Mouse (Mus musculus): ENCODE measurements at regions not wholly inside any gene's neighbourhood (a gene's known extent, or its start where the extent isn't known, plus 50 kb on each side); places are given as distances from the start of the nearest gene placed in this dataset.
"Not testable (repeated sequence)": the region's sequence is repeated elsewhere in the genome, so short reads cannot be mapped to it uniquely, and the experiment has no call there.

DNA sequence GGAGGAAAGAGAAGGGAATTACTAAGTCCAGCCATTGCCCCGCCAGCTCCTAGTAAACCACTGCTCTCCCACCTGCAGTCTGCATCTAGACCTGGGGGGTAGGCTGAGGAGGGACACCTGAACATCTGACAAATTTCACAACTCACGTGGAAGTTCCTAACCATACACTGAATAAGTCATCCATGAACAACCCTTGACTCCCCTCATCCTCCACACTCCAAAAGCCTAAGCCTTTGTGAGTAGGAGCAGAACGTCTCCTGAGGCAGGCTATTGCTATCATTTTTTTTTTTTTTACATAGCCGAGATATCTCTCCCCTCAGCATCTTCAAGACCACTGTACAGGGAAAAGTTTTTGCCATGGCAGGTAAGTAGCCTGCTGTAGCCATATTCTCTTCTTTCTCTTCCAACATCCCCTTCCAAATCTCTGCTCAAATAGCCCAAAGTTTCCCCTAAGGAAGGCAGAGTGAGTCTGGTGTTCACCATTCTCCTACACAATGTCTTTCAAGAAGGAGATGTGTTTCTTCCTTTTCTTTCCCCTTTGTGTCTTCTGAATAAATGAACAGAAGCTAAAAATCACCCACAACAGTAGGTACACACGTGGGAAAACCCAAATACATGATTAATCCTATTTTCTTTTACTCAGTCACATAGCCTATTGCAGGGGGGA is 109.7 kb downstream of the A730009L09Rik start:
- Histone ChIP-seq H3K4me2 (ENCODE audit: low read depth, low read length) (no peak overlapping the region), H3K27ac (ENCODE audit: low read length) (no peak overlapping the region), H3K4me1 (replicated peaks; ENCODE audit: control insufficient read depth, insufficient read depth, low read length) (no peaks in the 10 kb centered on the region), H3K4me3 (ENCODE audit: low read length) (no peak overlapping the region), H3K9me3 (ENCODE audit: control insufficient read depth, low read length) (no peaks in the 10 kb centered on the region), H3K9ac (ENCODE audit: low read length) (no peak overlapping the region), H3K36me3 (ENCODE audit: control insufficient read depth, insufficient read depth, low read length) (no peaks in the 10 kb centered on the region), H3K27me3 (ENCODE audit: control insufficient read depth, insufficient read depth, low read depth, low read length) (no peaks in the 10 kb centered on the region)
- ATAC-seq (ENCODE audit: low read depth): no peak
- 57% methylated on average over 5 of the region's 5 CpGs for WGBS

DNA sequence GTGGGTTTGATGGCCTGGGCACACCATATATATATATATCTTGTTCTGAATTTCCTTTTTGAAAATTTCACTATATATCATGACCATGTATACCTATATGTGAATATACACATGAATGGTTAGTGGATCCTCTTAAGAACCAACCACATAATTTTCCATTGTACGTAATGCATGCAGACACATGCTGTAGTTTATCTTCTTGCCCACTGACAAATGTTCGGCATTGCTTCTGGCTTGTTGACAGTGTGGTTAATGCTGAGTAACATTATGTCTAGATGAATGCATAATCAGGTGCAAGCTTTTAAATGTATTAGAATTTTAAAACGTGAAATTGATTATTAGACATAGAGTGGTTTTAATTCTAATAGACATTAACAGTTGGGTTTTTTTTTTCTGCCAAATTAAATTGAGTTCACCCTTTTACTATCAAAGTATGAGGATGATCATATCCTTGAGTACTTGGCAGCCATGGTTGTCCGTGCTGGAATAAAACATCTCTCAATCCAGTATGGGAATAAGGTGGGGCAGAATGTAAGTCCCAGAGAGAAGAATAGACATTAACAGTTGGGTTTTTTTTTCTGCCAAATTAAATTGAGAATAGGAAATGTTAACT is 110.3 kb downstream of the A730009L09Rik start:
- 83% methylated on average over 4 of the region's 4 CpGs for WGBS
- H3K9ac ChIP-seq (ENCODE audit: low read length): no peak overlapping the region

DNA sequence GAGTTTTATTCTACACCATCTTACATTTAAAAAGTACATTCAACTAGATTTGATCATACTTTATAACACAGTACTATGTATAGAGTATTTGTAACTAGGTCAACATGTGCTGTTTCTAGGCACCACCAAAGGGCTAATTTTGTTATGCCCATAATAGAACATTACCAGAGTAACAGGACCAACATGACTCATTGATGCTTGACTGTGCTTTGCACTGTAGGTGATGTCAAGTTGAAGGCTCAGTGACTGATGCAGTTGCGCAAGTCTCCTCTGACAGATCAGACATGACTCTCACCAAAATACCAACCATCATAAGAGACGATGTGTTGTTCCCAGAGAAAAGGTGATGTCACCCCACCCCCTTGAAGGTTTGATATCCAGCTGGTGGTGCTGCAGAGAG is 108.5 kb downstream of the Mrpl39 start:
- H3K4me3 ChIP-seq (ENCODE audit: low read length): no peak overlapping the region
- no peaks in the 10 kb centered on the region for H3K27me3 ChIP-seq (ENCODE audit: control insufficient read depth, insufficient read depth, low read depth, low read length)
- 88% methylated on average over 2 of the region's 2 CpGs for WGBS
- no peak for ATAC-seq (ENCODE audit: low read depth)
- H3K36me3 ChIP-seq (ENCODE audit: control insufficient read depth, insufficient read depth, low read length): no peaks in the 10 kb centered on the region
- H3K4me1 ChIP-seq (replicated peaks; ENCODE audit: control insufficient read depth, insufficient read depth, low read length): no peaks in the 10 kb centered on the region
- H3K27ac ChIP-seq (ENCODE audit: low read length): no peak overlapping the region
- no peaks in the 10 kb centered on the region for H3K9me3 ChIP-seq (ENCODE audit: control insufficient read depth, low read length)
- H3K9ac ChIP-seq (ENCODE audit: low read length): no peak overlapping the region
- H3K4me2 ChIP-seq (ENCODE audit: low read depth, low read length): no peak overlapping the region

More for the DNA sequence above, 110.3 kb downstream of the A730009L09Rik start:
- Histone ChIP-seq H3K4me3 (ENCODE audit: low read length) (no peak overlapping the region), H3K9me3 (ENCODE audit: control insufficient read depth, low read length) (no peaks in the 10 kb centered on the region), H3K4me1 (replicated peaks; ENCODE audit: control insufficient read depth, insufficient read depth, low read length) (no peaks in the 10 kb centered on the region), H3K27me3 (ENCODE audit: control insufficient read depth, insufficient read depth, low read depth, low read length) (no peaks in the 10 kb centered on the region), H3K36me3 (ENCODE audit: control insufficient read depth, insufficient read depth, low read length) (no peaks in the 10 kb centered on the region), H3K27ac (ENCODE audit: low read length) (no peak overlapping the region), H3K4me2 (ENCODE audit: low read depth, low read length) (no peak overlapping the region)
- ATAC-seq (ENCODE audit: low read depth): no peak

DNA sequence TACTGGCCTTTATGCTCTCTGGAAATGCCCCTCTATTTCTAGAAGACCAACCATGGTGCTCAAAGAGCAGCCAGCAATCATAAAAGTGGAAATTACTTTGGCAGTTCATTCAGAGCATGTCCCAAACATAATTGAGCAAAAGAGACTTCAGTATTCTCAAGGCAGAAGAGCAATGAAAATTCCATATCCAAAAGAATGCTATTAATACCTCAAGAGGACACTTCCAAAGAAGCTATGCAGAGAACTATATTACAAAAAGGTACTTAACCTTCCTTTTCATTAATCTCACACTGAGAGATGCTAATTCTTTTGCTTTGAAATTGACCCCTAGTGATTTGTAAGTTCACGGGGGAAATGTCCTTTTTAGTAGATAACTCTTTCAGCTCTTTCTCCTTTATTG is 105.7 kb downstream of the Mrpl39 start:
- no peaks in the 10 kb centered on the region for H3K9me3 ChIP-seq (ENCODE audit: control insufficient read depth, low read length)
- H3K4me2 ChIP-seq (ENCODE audit: low read depth, low read length): no peak overlapping the region
- no peaks in the 10 kb centered on the region for H3K4me1 ChIP-seq (replicated peaks; ENCODE audit: control insufficient read depth, insufficient read depth, low read length)
- WGBS: 71% methylated on average over 1 of the region's 1 CpGs
- H3K36me3 ChIP-seq (ENCODE audit: control insufficient read depth, insufficient read depth, low read length): no peaks in the 10 kb centered on the region
- H3K4me3 ChIP-seq (ENCODE audit: low read length): no peak overlapping the region
- ATAC-seq (ENCODE audit: low read depth): no peak
- no peaks in the 10 kb centered on the region for H3K27me3 ChIP-seq (ENCODE audit: control insufficient read depth, insufficient read depth, low read depth, low read length)
- H3K27ac ChIP-seq (ENCODE audit: low read length): no peak overlapping the region
- no peak overlapping the region for H3K9ac ChIP-seq (ENCODE audit: low read length)

DNA sequence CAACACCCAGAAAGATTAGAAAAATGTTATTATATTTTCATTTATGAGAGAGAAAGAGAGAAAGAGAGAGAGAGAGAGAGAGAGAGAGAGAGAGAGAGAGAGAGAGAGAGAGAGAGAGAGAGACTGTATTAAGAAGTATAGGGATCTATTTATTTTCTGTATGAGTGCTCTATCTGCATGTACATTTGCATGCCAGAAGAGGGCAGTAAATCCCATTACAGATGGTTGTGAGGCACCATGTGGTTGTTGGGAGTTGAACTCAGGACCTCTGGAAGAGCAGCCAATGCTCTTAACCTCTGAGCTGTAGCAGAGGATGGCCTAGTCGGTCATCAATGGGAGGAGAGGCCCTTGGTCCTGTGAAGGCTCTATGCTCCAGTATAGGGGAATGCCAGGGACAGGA is 91.1 kb downstream of the Mrpl39 start:
- not testable (repeated sequence) for H3K27ac ChIP-seq (ENCODE audit: low read length); H3K36me3 ChIP-seq (ENCODE audit: control insufficient read depth, insufficient read depth, low read length); ATAC-seq (ENCODE audit: low read depth); H3K4me3 ChIP-seq (ENCODE audit: low read length); H3K4me2 ChIP-seq (ENCODE audit: low read depth, low read length); H3K9ac ChIP-seq (ENCODE audit: low read length); H3K27me3 ChIP-seq (ENCODE audit: control insufficient read depth, insufficient read depth, low read depth, low read length); H3K4me1 ChIP-seq (replicated peaks; ENCODE audit: control insufficient read depth, insufficient read depth, low read length); H3K9me3 ChIP-seq (ENCODE audit: control insufficient read depth, low read length)
- 72% methylated on average over 1 of the region's 1 CpGs for WGBS

DNA sequence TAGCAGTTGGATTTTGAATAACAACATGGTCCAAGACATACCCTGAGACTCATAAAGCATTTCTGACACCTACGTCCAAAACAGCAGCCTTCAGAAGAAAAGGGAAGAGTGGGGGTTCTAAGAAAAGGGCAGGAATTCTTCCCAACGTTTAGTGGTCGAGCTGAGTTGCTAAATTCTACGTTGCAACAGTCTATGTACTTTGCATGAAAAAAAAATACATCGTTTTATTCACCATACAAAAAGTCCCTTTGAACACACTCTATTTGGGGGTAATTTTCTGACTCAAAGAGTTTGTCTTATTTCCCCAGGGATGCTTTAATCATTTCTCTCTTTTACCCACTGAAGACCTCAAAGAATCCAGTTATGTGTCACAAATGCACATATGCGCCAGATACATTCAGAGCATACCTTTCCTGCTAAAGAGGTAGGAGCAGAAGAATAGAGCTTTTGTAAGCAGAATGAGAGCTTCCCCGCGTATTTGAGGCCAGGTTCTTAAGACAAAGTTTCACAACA is 89.3 kb downstream of the Mrpl39 start:
- Histone ChIP-seq H3K27ac (ENCODE audit: low read length) (no peak overlapping the region), H3K36me3 (ENCODE audit: control insufficient read depth, insufficient read depth, low read length) (no peaks in the 10 kb centered on the region), H3K9ac (ENCODE audit: low read length) (no peak overlapping the region), H3K9me3 (ENCODE audit: control insufficient read depth, low read length) (no peaks in the 10 kb centered on the region), H3K27me3 (ENCODE audit: control insufficient read depth, insufficient read depth, low read depth, low read length) (no peaks in the 10 kb centered on the region), H3K4me2 (ENCODE audit: low read depth, low read length) (no peak overlapping the region), H3K4me1 (replicated peaks; ENCODE audit: control insufficient read depth, insufficient read depth, low read length) (no peaks in the 10 kb centered on the region), H3K4me3 (ENCODE audit: low read length) (no peak overlapping the region)
- 62% methylated on average over 8 of the region's 8 CpGs for WGBS
- ATAC-seq (ENCODE audit: low read depth): no peak

DNA sequence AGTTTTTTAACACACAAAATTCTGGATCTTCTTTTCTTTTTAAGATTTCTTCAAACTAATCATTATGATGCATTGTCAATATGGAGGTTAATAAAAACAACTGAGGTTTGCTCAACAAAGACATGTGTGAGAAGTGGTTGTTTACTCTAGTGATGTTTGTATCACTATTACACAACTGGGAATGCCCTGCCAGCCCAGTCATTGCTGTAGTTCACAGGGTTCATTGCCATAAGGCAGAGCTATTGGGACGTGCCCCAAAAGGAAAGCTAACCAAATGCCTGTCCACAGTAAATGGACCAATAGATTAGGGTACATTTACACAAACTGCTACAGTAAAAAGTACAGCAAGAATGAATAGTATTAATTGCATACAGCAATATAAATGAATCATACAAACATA is 84.9 kb downstream of the Mrpl39 start:
- no peaks in the 10 kb centered on the region for H3K36me3 ChIP-seq (ENCODE audit: control insufficient read depth, insufficient read depth, low read length)
- H3K27me3 ChIP-seq (ENCODE audit: control insufficient read depth, insufficient read depth, low read depth, low read length): no peaks in the 10 kb centered on the region
- no peak overlapping the region for H3K4me2 ChIP-seq (ENCODE audit: low read depth, low read length)
- no peak overlapping the region for H3K4me3 ChIP-seq (ENCODE audit: low read length)
- no peak for ATAC-seq (ENCODE audit: low read depth)
- no peaks in the 10 kb centered on the region for H3K4me1 ChIP-seq (replicated peaks; ENCODE audit: control insufficient read depth, insufficient read depth, low read length)
- no peak overlapping the region for H3K27ac ChIP-seq (ENCODE audit: low read length)
- 59% methylated on average over 1 of the region's 1 CpGs for WGBS
- no peak overlapping the region for H3K9ac ChIP-seq (ENCODE audit: low read length)
- H3K9me3 ChIP-seq (ENCODE audit: control insufficient read depth, low read length): no peaks in the 10 kb centered on the region

DNA sequence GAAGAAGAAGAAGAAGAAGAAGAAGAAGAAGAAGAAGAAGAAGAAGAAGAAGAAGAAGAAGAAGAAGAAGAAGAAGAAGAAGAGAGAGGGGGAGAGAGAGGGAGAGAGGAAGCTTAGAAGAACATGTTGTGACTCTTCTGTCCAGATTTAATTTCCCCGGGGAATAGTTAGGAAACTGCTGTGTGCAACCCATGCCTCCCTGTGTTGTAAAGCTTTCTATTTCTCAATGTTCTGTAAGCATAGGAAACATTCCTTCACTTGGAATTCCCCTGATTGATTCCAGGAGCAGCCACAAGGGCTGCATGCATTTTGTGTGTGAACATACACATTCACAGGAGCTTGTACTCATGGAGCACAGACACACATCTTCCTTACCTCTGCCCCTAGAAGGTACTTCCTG is 81.7 kb downstream of the Mrpl39 start:
- ATAC-seq (ENCODE audit: low read depth): no peak
- Histone ChIP-seq H3K4me3 (ENCODE audit: low read length) (no peak overlapping the region), H3K4me2 (ENCODE audit: low read depth, low read length) (no peak overlapping the region), H3K27me3 (ENCODE audit: control insufficient read depth, insufficient read depth, low read depth, low read length) (no peaks in the 10 kb centered on the region), H3K27ac (ENCODE audit: low read length) (no peak overlapping the region), H3K9me3 (ENCODE audit: control insufficient read depth, low read length) (no peaks in the 10 kb centered on the region), H3K36me3 (ENCODE audit: control insufficient read depth, insufficient read depth, low read length) (no peaks in the 10 kb centered on the region), H3K4me1 (replicated peaks; ENCODE audit: control insufficient read depth, insufficient read depth, low read length) (no peaks in the 10 kb centered on the region), H3K9ac (ENCODE audit: low read length) (no peak overlapping the region)
- 89% methylated on average over 1 of the region's 1 CpGs for WGBS

DNA sequence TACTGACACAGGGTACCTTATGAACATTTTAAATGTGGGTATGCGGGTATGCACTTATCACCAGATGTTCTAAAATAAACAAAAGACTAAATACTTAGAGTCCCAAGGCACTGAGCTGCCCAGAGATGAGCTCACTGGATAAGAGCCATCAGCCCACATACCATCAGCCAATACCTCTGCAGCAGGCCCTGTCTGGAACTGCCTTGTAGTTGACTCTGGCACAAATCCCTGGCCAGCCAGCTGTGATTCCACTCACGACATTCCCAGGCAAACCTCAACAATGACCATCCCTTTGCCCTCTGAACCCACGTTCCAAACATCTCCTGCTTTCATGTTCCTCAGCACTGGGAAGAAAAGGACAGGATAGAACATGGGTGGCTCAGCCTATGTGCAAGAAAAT is 73.7 kb downstream of the Mrpl39 start:
- ATAC-seq (ENCODE audit: low read depth): no peak
- no peaks in the 10 kb centered on the region for H3K27me3 ChIP-seq (ENCODE audit: control insufficient read depth, insufficient read depth, low read depth, low read length)

More for the DNA sequence above, 73.7 kb downstream of the Mrpl39 start:
- Histone ChIP-seq H3K9ac (ENCODE audit: low read length) (no peak overlapping the region), H3K27ac (ENCODE audit: low read length) (no peak overlapping the region), H3K36me3 (ENCODE audit: control insufficient read depth, insufficient read depth, low read length) (no peaks in the 10 kb centered on the region), H3K9me3 (ENCODE audit: control insufficient read depth, low read length) (no peaks in the 10 kb centered on the region), H3K4me2 (ENCODE audit: low read depth, low read length) (no peak overlapping the region), H3K4me3 (ENCODE audit: low read length) (no peak overlapping the region), H3K4me1 (replicated peaks; ENCODE audit: control insufficient read depth, insufficient read depth, low read length) (no peaks in the 10 kb centered on the region)
- 40% methylated on average over 3 of the region's 3 CpGs for WGBS

Data from lung, embryonic 16.5 days (tissue).